Mouse (Mus musculus) CD4-positive, CD25-positive, alpha-beta regulatory T cell, adult 4 months (primary cell): ENCODE data around the gene Htt. TPM values are rescaled to one million over a fixed set of nuclear protein-coding genes. Genes with fewer than 3 reads are reported as not detected.

Experiments
- ATAC-seq: one replicate; pipeline ENCODE4 v1.8.0; 2017
- polyA plus RNA-seq, 2 experiments: library from polyadenylated mRNA; unstranded; fragments of 100-300 nt; shearing (Covaris generic); gene quantifications; one replicate each; pipeline ENCODE4 v1.2.1; 2017

The Htt gene
- polyA plus RNA-seq, 2 experiments from 2014 or later: 21.0 to 23.9 TPM

DNA sequence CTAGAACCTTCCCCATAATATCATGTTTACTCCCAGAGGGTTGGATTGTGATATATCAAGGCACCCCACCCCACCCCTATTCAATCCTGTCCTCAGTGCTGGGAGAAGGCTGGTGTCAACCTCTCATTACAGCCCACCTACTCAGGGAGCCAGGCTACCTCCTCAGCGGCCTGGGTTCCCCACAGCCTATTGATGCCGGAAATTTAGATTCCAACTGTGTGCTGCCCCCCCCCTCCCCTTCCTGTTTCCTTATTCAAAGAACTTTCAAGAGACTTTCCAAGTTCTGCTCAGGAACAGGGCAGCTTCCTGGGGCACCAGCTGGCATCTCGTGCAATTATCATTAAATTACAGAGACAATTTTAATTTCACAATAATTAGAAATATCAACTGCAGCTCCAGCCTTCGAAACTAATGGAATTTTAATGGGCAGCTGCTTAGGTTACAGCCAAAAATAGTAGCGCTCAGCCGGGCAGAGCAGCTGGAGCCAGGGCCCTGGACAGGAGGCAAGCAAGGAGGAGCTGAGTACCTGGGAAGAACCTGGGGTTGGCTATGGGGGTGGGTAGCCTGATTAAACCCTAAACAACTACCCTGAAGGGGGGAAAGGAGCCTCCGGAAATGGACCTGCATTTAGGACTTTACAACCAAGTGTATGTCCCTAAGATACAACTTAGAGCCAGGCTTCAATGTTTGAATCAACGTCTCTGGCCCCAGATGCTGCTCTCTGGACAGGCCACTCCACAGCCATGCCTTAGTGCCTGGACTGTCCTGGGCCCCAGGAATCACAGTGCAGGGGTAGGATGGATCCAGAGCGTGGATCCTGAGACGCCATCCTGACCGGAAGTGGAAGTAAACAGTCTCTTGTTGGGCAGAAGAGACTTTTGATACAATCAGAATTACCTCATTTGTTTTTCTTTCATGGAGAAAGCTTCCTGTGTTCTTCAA lies 170.2 kb downstream of the Htt start:
- ATAC-seq: no peak

DNA sequence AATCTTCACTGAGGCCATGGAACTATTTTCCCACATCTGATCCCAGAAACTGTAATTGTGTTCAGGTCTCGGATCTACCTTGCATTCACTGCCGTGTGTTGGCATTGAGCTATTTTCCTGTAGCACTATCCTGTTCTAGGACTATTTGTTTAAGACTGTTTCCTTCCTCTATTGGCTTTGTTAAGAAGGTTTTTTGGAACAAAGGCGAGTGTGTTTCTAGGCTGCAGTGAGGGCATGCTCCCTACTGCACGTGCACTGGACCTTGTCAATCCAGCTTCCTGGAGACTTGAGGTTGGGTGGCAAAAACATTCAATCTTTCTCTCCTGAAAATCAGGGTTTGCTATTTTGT lies 170.9 kb downstream of the Htt start:
- ATAC-seq: no peak

DNA sequence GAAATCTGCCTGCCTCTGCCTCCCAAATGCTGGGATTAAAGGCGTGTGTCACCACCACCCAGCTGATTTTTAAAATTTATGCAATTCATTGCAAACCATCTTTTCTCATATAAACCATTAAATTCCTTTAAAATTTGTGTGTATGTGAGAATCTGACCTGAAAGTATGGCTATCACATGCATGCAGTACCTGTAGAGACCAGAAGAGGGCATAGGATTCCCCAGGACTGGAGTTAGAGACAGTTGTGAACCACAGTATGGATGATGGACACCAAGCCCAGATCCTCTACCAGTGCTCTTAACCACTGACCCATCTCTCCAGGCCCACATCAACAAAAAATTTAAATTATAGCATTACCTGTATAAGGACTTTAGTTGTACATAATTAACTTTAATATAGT lies 171.9 kb downstream of the Htt start:
- ATAC-seq: no peak

DNA sequence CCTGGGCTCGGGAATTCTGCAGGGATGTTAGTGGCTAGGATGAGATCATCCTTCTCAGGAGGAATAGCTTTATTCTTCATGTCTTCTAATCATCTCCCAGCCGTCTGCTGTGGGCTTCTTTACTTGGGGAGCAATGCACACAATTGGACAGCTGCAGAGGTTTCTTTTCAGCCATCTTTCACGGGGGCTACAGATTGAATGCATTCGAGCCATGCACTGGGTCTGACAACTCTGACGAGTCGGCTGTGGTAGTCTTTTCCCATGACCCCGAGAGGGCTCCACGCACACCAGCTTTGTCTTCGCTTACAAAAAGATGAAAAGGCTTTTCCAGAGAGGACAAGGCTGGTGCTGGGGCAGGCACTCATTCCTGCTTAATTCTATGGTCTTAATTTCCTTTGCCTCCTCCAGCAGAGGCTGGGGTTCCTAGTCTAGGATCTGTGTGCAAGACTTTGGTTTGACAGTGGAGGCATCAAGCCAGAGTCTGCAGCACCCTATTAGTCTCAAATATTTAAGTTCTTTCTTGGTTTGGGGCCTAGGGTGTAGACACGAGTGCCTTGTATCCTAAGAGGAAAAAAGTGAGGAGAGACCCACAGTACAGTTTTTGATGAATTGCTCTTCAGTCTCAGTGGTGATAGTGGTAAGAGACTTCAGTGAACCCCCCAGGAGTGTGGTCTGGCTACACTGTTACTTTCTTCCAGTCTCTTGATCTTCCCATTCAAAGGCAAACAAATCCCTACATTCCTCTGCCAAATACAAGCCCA lies 180.3 kb downstream of the Htt start:
- ATAC-seq: no peak

DNA sequence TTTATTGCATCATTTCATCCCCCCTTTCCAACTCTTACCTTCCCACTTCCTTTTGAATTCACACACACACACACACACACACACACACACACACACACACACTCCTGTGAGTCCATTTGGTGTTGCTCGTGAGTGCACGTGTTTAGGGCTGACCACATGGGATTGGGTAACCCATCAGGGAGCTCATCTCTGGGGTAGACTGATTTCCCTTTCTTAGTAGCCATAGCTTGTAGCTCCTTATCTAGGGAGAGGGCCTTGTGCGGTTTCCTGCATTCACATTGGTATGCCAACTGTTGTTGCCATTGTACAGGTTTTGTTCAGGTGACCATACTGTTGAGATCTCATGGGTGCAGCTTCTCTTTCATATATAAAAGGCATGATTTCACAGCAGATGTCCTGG lies 181.9 kb downstream of the Htt start:
- no peak for ATAC-seq

DNA sequence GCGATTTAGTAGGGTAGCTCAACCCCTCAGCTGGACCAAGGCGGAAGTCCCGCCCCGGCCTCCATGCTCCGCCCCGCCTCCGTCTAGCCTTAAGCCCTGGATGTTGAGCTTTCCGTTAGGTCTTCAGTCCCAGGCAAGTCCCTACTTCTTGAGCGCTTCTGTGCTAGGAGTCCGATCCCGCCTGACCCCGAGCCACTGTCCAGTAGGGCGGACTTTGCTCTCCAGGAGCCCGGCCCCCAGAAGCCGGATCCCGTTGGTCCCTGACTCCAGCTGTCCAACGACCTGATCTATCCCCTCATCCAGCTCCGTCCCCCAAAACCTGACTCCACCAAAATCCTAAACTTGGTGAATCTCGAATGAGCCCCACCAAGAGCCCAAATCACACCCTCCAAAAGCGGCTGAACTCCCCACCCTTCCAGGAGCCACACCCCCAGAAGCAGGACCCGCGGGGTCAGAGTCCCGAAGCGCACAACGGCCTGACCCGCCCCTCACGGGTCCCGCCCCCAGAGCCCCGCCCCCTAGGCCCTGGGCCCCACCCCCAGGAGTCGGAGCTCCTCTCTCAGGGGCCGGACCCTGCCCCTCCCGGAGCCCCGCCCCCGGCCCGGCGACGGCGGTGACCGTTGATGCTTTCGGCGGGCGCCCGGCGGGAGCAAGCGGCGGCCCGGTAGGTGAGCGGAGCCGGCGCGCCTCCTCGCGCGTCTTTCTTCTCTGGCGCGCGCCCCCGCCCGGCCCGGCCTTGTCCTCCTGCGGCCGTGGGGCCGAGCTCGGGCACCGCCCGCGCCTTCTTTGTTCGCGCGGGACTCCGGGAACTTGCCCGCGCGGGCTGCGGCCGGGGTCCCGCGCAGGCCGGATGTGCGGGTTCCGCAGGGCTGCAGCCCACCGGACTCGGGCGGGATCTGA lies 187.6 kb downstream of the Htt start, which contains the start of gene Rgs12:
TSS of gene Rgs12 (plus strand) at position 585 of the 900 bp plus-strand sequence.
- ATAC-seq: peak; percentile 76

DNA sequence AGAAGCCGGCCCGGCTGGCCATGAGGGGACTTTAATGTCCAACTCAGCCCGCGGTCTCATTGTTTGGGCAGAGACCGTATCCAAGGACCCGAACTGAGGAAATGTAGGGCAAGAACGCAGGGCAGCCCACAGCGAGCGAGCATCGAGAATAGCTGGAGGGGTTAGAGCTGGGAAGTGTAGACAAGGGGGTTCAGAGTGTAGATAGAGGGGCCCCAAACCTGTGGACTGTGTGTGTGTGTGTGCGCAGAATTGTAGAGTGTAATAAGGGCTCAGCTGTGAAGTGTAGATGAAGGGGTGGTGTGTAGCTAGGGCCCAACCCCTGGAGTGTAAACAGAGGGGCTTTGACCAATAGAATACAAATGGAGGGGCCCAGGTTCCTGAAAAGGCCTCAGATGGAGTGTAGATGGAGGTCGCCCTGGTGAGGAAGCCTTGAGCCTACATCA lies 188.2 kb downstream of the Htt start:
- peak; percentile 25 for ATAC-seq

DNA sequence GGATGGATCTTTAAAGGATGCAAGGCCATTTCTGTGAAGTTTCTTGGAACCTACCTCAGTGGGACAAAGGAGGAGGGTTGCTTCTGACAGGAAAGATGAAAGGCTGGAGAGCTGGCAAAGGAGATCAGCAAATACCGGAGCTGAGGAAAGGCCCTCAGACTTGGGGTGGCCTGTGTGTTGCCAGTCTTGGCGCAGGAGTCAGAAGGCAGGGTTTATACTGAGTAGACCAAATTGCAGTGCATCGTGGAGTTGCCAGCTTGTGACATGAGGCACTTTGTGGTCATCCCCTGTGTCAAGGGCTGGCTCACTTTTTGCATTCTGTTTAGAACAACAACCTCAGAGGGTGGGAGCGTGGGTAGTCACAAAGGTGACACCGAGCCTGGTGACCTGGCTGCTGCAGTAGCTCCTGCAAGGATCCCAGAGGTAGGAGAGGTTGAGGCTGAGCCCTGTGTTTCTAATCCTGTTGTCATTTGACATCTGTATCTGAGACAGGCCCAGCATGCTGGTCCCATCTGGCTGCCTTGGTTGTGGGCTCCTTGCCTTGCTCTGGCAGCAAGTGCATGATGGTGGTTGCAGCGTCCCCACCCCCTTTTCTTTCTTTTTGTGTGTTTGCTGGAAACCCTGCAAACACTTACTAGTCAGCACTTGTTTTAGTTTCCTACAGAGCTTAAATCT lies 189.1 kb downstream of the Htt start:
- ATAC-seq: no peak

DNA sequence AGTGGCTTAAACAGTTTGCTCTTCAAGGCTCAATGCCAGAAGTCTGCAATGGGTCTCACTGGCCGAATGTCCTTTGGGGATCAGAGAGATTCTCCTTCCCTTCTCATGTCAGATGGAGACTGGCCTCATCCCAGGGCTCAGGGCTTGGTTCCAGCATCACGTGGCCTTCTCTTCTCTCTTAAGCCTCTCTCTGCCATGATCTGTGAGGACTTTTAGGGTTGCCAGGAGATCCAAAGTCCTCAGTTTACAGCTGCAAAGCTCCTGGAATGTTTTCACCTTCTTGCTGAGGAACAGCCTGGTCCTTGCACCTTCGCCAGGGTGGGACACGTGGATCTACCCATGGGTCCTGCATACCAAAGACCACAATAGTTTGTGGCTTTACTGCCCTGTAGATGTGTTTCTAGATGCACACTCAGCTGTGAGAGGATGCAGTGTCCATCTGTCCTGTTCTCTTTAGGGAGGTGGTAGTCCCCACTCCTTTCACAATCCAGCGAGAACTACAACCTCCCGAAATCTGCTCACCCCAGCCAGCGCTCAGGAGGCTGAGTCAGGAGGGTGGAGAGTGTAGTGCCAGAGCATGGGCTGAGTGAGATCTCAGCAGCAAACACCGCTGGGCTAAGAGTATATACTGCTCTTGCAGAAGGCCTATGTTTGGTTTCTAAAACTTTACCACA lies 189.8 kb downstream of the Htt start:
- ATAC-seq: no peak

DNA sequence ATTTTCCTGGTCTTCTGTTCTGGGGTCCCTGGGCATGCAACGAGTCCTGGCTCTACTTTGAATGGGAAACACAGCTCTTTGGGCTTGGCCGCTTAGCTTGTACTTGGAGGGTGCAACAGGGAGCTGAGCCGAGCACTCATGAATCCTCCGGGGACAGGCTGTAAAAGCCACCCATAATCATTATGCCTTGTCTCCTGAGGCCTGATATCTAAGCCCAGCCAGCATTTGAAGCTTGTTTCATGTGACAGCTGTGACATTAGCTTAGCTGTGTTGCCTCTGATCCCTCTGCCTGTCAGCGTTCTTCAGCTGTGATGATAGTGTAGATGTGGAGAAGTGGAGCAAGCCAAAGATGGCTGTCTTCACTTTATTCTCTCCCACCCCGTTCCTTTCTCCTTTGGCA lies 193.0 kb downstream of the Htt start:
- no peak for ATAC-seq

DNA sequence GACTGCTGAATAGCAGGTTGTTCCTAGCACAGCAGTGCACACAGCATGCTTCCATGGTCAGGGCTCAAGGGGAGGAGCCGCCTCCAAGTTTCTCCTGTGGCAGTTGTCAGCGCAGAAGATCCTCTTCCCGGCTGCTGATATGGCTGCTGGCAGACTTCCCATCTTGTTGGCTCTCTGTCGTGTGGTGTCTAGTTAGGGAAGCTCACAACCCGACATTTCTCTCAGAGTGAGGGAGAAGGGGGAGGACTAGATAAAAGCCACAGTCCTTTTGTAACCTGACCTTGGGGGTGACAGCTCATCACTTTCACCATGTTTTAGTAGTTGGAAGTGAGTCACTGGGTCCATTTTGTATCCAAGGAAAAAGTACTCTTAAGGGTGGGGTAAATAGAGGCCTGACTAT lies 194.1 kb downstream of the Htt start:
- no peak for ATAC-seq

DNA sequence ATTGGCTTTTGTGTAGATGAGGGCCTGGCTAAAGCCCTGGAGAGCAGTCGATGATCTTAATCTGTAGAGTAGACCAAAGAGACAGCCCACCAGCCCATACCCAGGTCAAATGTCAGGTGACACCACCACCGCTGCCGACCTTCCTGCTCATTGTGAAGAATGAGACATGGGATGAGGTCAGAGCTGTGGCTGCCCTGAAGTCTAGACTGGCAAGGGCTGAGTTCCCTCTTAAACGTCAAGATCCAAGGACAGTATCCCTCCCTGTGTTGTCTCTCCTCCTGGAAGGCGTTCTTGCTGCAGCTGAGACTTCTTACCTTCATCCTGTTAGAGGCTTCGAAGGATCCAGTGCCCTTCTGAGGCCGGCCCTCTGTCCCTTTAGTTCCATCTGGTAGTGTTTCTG lies 194.6 kb downstream of the Htt start:
- no peak for ATAC-seq

DNA sequence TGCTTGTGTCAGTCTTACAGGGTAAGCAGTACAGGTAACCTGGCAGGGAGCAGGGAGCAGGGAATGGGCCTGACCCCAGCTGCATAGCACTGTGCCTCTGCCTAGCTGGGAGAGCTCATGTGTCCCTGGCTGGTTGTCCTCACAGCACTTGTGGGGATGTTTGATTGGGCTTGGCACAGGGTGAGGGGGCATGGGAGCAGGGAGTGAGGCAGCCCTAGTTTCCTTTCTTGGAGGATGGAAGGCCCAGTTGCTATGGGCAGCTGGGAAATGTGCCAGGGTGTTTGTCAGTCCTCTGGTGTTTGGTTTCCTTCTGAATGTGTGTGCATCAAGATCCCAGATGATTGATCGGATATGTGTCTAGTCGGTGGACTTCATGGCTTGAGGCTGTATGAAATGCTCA lies 195.5 kb downstream of the Htt start:
- no peak for ATAC-seq

DNA sequence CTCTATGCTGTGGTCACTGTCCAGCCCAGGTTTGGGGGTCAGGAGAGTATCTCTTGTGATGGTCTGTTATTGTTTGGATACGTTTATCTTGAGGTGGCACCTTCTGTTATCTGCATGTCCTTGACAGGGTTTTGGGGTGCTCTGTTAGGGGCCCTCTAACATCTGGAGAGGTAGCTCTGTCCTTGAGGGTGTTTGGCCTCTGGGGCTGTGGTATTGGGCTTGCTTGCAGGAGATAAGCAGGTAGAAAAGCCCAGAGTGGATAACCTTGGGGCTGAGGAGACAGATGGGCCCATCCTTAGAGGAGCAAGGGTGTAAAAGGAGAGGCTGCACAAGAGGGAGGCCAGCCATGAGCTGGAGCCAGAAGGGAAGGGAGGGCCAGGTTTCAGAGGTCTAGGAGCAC lies 198.5 kb downstream of the Htt start:
- no peak for ATAC-seq

Other genes with a start within 250 kb of the Htt start
- gene Tnip2, start 247.7 kb upstream of the Htt start, polyA plus RNA-seq: 10 to 100 TPM; 26.9 to 31.4 TPM
- 10 to 100 TPM in 1 of 2 experiments, 1 to 10 TPM in 1; 6.0 to 18.6 TPM for gene Sh3bp2, start 235.9 kb upstream of the Htt start, polyA plus RNA-seq
- 100 to 1,000 TPM; 117 to 179 TPM for gene Add1, start 188.1 kb upstream of the Htt start, polyA plus RNA-seq
- 10 to 100 TPM; 45.6 to 83.5 TPM for gene Mfsd10, start 124.5 kb upstream of the Htt start, polyA plus RNA-seq
- 10 to 100 TPM; 28.1 to 31.6 TPM for gene Nop14, start 101.6 kb upstream of the Htt start, polyA plus RNA-seq
- 1 to 10 TPM; 3.0 to 6.4 TPM for gene Grk4, start 101.4 kb upstream of the Htt start, polyA plus RNA-seq
- 1 to 10 TPM; 1.6 to 2.0 TPM for gene Msantd1, start 146.3 kb downstream of the Htt start, polyA plus RNA-seq
- gene Rgs12, start 187.7 kb downstream of the Htt start, polyA plus RNA-seq: 10 to 100 TPM in 1 of 2 experiments, 1 to 10 TPM in 1; 5.3 to 11.0 TPM